Mouse (Mus musculus) lung, embryonic 15.5 days (tissue): ENCODE results near the gene Zfp692. TPM values are rescaled to one million over a fixed set of nuclear protein-coding genes. Genes with fewer than 3 reads are reported as not detected.
A peak's percentile ranks its signal among the peaks of the same experiment; 100 is the strongest.

Source experiments
- ATAC-seq: fragments of 200-750 bp; cut with Nextera tagmentation; 2 replicates; pipeline ENCODE4 v1.8.0; 2017; ENCODE audit warnings: moderate number of reproducible peaks, borderline replicate concordance; ENCODE audit not compliant: low FRiP score, low TSS enrichment; ENCODE audit errors: extremely low read depth
- H3K27ac ChIP-seq: fragments of 300-500 bp; sonication (generic); 2 replicates; pipeline ENCODE4 v1.5.1; 2015; ENCODE audit warnings: moderate library complexity, mild to moderate bottlenecking, inconsistent platforms
- H3K27me3 ChIP-seq: fragments of 300-500 bp; sonication (generic); 2 replicates; pipeline ENCODE4 v1.6.1; 2015; ENCODE audit warnings: inconsistent platforms
- H3K36me3 ChIP-seq: fragments of 300-500 bp; sonication (generic); 2 replicates; pipeline ENCODE4 v1.6.1; 2015; ENCODE audit warnings: inconsistent platforms
- H3K4me1 ChIP-seq: fragments of 300-500 bp; sonication (generic); 2 replicates; pipeline ENCODE4 v1.6.1; 2015; ENCODE audit warnings: inconsistent platforms
- H3K4me2 ChIP-seq: fragments of 300-500 bp; sonication (generic); 2 replicates; pipeline ENCODE4 v1.6.1; 2015; ENCODE audit warnings: inconsistent platforms, mild to moderate bottlenecking, moderate library complexity
- H3K4me3 ChIP-seq: fragments of 300-500 bp; sonication (generic); 2 replicates; pipeline ENCODE4 v1.5.1; 2015; ENCODE audit warnings: mild to moderate bottlenecking, inconsistent platforms
- H3K9ac ChIP-seq: fragments of 300-500 bp; sonication (generic); 2 replicates; pipeline ENCODE4 v1.6.1; 2015; ENCODE audit warnings: inconsistent platforms
- H3K9me3 ChIP-seq: fragments of 300-500 bp; sonication (generic); 2 replicates; pipeline ENCODE4 v1.6.1; 2016; ENCODE audit warnings: inconsistent platforms
- WGBS: fragments of 180-500 bp; shearing (Covaris S2); methylation state at CpG from one replicate; pipeline ENCODE4 v1.1.7; 2015; 5-methylcytosine and 5-hydroxymethylcytosine counted together
- polyA plus RNA-seq: library from polyadenylated mRNA; unstranded; fragments of >200 nt; fragmentation: Nextera tagmentation; extraction: Ambion mirVana; gene quantifications from 2 replicates; pipeline ENCODE4 v1.2.1, GENCODE M21; 2015

Gene Zfp692
- polyA plus RNA-seq, 1 experiment from 2014 or later = 25.6 TPM

GRCm38 (mm10) chr11:58314069-58314468, 7.2 kb downstream of the Zfp692 start:
- Histone ChIP-seq H3K4me1 (no peaks in the 10 kb centered on the region), H3K9ac (no peak overlapping the region), H3K27me3 (no peaks in the 10 kb centered on the region), H3K27ac (no peak overlapping the region), H3K36me3 (peaks cover 38% of the 10 kb centered on the region), H3K4me2 (no peak overlapping the region), H3K4me3 (no peak overlapping the region), H3K9me3 (no peaks in the 10 kb centered on the region)
- 84% methylated on average over 6 of the region's 6 CpGs for WGBS
- ATAC-seq = no peak

DNA sequence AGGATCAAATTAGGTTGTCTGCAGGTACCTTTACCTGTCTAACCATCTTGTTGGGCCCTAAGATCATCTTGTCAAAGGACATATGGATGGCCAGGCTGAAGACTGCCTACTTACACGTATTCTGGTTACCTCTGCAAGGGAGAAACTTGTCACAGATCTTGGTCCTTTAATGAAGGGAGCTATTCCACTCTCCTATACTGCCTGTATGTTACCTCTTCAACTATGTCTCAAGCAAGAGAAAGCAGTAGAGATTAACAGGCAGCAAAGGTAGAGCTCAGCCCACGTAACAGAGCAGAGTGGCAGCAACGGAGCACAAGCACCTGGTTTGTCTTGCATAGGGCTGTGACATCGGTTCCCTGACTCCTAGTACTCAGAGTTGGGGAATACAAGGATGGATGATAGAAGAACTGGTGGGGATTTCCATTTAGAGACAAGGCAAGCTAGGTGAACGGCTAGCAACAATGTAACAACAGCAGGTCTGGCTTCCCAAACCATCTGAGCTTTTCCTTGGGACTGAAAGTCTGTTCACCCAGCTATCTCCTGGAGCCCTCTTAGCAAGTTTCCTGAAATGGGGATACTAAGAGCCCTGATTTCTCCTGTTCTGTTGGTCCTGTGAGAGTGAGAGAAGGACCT, 8.8 kb downstream of the Zfp692 start:
- H3K9me3 ChIP-seq = no peaks in the 10 kb centered on the region
- H3K9ac ChIP-seq = no peak overlapping the region
- peaks cover 44% of the 10 kb centered on the region for H3K36me3 ChIP-seq
- no peak for ATAC-seq
- 93% methylated on average over 5 of the region's 5 CpGs for WGBS
- H3K4me1 ChIP-seq = no peaks in the 10 kb centered on the region
- no peak overlapping the region for H3K4me3 ChIP-seq
- H3K27ac ChIP-seq = no peak overlapping the region
- no peak overlapping the region for H3K4me2 ChIP-seq
- no peaks in the 10 kb centered on the region for H3K27me3 ChIP-seq

DNA sequence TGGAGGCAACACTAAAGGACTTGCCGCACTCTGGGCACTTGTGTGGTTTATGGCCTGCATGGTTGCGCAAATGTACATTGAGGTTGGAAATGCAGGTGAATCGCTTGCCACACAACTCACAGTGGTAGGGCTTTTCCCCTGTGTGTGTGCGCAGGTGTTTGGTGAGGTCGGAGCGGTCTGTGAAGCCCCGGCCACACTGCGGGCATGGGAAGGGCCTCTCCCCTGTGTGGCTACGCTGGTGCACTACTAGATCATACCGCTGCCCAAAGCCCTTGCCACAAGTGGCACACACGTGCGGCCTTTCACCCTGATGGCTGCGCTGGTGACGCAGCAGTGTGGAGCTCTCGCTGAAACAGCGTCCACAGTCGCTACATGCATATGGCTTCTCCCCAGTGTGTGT, 9.5 kb downstream of the Zfp692 start:
- Histone ChIP-seq H3K4me3 (no peak overlapping the region), H3K9ac (no peak overlapping the region), H3K27me3 (no peaks in the 10 kb centered on the region), H3K27ac (no peak overlapping the region), H3K36me3 (peaks cover 45% of the 10 kb centered on the region), H3K4me1 (no peaks in the 10 kb centered on the region), H3K9me3 (no peaks in the 10 kb centered on the region), H3K4me2 (no peak overlapping the region)
- WGBS = 73% methylated on average over 17 of the region's 17 CpGs
- ATAC-seq = 0 out of 2 replicates have a peak, but pooled peaks have one; percentile 19

DNA sequence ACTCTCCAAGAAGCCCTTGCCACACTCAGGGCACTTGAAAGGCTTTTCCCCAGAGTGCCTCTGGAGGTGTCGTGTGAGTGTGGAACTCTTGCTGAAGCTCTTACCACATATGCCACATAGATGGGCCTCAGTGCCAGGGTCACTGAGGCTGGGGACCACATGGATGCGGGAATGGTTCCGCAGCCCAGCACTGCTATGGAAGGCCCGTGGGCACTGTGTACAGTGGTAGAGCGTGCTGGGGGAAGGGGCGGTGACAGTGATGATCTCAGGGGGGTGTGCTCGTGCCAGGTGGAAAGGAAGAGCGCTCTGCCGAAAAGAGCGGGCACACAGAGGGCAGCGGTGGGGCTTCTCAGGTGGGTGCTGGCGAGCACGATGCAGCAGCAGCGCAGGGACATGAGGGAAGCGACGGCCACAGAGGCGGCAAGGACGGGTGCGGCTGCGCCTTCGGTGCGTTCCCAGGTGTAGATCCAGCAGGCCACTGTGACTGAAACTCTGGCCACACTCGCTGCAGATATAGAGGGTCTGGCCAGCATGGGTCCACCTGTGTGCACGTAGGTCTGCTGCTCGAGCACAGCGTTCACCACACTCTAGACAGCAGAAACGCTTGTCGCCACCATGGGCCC, 10.0 kb downstream of the Zfp692 start:
- Histone ChIP-seq H3K9me3 (no peaks in the 10 kb centered on the region), H3K36me3 (peaks cover 45% of the 10 kb centered on the region), H3K4me3 (no peak overlapping the region), H3K27me3 (no peaks in the 10 kb centered on the region), H3K9ac (no peak overlapping the region), H3K4me2 (no peak overlapping the region), H3K27ac (no peak overlapping the region), H3K4me1 (0 out of 2 replicates have a peak, but pooled peaks cover 2% of the 10 kb centered on the region)
- ATAC-seq = 0 out of 2 replicates have a peak, but pooled peaks have one; percentile 23
- WGBS = 69% methylated on average over 28 of the region's 28 CpGs

GRCm38 (mm10) chr11:58322824-58323569, 16.1 kb downstream of the Zfp692 start:
- H3K4me2 ChIP-seq = peak overlapping the region; percentile 93
- H3K4me3 ChIP-seq = peak overlapping the region; percentile 74
- peak overlapping the region; percentile 98 for H3K27ac ChIP-seq
- no peaks in the 10 kb centered on the region for H3K9me3 ChIP-seq
- ATAC-seq = peak; percentile 99
- H3K36me3 ChIP-seq = peaks cover 26% of the 10 kb centered on the region
- peaks cover 15% of the 10 kb centered on the region for H3K4me1 ChIP-seq
- peak overlapping the region; percentile 83 for H3K9ac ChIP-seq
- no peaks in the 10 kb centered on the region for H3K27me3 ChIP-seq
- under 1% methylated on average over 61 of the region's 63 CpGs for WGBS

DNA sequence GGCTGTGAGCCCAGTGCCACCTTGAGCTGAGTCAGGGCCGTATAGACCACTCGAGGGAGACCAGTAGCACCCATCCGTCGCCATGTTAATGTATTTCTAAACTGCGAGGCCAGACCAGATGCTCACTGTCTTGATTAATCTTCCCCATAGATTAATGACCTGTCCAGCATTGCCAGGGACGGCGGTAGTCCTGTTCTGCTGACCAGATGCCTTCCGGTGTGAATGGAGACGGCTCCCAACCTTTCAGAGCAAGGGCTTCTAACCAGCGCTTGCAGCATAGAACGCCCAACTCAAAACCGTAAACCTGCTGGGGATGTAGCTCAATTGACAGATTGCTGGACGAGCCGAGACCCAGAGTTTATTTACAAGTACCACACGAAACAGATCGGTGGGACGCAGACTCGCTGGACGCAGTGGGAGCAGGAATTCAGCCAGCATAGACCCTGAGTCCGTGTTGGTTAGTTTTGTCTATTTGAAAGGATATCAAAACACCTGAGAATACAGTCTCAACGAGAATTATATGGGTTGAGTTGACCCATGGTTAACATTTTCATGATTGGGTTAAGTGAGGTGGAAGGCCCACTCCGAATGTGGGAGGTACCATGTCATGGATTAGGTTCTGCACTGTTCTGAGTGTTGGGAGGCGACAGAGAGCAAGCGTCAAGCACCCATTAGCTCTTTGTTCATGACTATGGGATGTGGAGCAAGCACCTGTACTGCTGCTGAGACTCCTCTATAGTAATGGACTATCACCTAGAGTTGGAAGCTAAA, 16.9 kb downstream of the Zfp692 start:
- Histone ChIP-seq H3K4me2 (peak overlapping the region; percentile 93), H3K27ac (peak overlapping the region; percentile 98), H3K4me1 (peaks cover 18% of the 10 kb centered on the region), H3K36me3 (peaks cover 24% of the 10 kb centered on the region), H3K9ac (peak overlapping the region; percentile 83), H3K9me3 (no peaks in the 10 kb centered on the region), H3K27me3 (no peaks in the 10 kb centered on the region), H3K4me3 (peak overlapping the region; percentile 74)
- ATAC-seq = no peak
- WGBS = 8% methylated on average over 24 of the region's 24 CpGs

DNA sequence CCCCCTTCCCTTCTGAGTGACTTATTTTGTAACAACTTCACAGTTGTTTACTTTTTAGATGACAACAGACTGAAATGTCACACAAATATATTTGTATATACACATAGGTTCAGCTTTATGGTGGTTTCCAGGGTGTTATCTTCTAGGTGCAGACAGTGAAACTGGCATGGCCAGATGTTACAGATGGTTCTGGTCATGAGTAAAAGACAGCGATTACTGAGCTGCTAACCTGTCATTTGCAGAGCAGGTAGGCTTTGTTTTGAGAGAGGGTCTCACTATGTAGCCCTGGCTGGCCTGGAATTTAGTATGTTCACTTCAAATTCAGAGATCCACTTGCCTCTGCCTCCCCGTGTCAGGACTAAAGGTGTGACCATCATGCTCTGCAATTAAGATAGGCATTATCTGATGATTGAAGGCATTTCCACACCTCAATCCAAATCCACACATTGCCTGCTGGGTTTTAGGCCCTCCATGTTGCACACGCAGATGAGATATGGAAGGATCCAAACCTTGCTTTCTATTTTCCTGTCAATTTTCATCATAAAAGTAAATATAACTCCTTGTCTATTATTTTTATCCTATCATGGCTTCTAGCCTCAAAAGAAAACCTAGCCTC, 17.9 kb downstream of the Zfp692 start:
- Histone ChIP-seq H3K4me2 (no peak overlapping the region), H3K9ac (no peak overlapping the region), H3K27me3 (no peaks in the 10 kb centered on the region), H3K4me1 (peaks cover 26% of the 10 kb centered on the region), H3K4me3 (no peak overlapping the region), H3K27ac (no peak overlapping the region), H3K9me3 (no peaks in the 10 kb centered on the region), H3K36me3 (peaks cover 18% of the 10 kb centered on the region)
- no peak for ATAC-seq
- 85% methylated on average over 3 of the region's 3 CpGs for WGBS

GRCm38 (mm10) chr11:58326781-58327180, 19.9 kb downstream of the Zfp692 start:
- ATAC-seq = no peak
- H3K9ac ChIP-seq = no peak overlapping the region
- H3K4me3 ChIP-seq = no peak overlapping the region
- no peaks in the 10 kb centered on the region for H3K9me3 ChIP-seq
- no peaks in the 10 kb centered on the region for H3K27me3 ChIP-seq
- H3K27ac ChIP-seq = no peak overlapping the region
- WGBS = 98% methylated on average over 3 of the region's 3 CpGs
- no peak overlapping the region for H3K4me2 ChIP-seq
- H3K36me3 ChIP-seq = peaks cover 13% of the 10 kb centered on the region
- H3K4me1 ChIP-seq = peaks cover 33% of the 10 kb centered on the region

DNA sequence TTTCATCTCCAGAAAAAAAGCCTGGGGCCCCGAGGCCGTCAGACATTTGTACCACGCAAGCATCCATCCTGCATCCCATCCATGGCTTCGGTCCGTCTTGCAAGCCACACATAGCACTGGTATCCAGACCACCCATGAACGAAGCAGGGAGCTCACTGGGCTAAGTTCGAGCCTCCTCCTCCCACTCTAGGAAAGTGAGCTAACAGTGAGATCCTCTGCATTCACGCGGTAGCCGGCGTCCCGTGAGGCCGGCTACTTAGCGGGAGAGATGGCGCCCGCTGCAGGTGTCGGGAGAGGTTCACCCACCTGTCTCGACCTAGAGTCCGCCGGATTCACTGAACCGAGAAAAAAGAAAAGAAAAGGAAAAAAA, 23.0 kb downstream of the Zfp692 start:
- ATAC-seq = peak; percentile 16; the same call in 1 of the 2 replicates
- Histone ChIP-seq H3K9ac (peak overlapping the region; percentile 93), H3K27ac (peak overlapping the region; percentile 70), H3K4me2 (peak overlapping the region; percentile 91), H3K27me3 (no peaks in the 10 kb centered on the region), H3K36me3 (peaks cover 19% of the 10 kb centered on the region), H3K9me3 (no peaks in the 10 kb centered on the region), H3K4me1 (peaks cover 29% of the 10 kb centered on the region), H3K4me3 (peak overlapping the region; percentile 87)
- under 1% methylated on average over 21 of the region's 21 CpGs for WGBS

GRCm38 (mm10) chr11:58330276-58331148, 23.6 kb downstream of the Zfp692 start, which contains the start of the genes Zfp672 and Sh3bp5l:
TSS of gene Zfp672 (minus strand) at chr11:58330339.
TSS of gene Sh3bp5l (plus strand) at chr11:58330724.
- WGBS = under 1% methylated on average over 52 of the region's 52 CpGs
- Histone ChIP-seq H3K9ac (peak within 1 kb of the TSS; percentile 93), H3K4me3 (peak within 1 kb of the TSS; percentile 87), H3K4me2 (peak within 1 kb of the TSS; percentile 91), H3K4me1 (peaks cover 29% of the 10 kb centered on the region), H3K36me3 (peaks cover 20% of the 10 kb centered on the region), H3K9me3 (no peaks in the 10 kb centered on the region), H3K27me3 (no peaks in the 10 kb centered on the region), H3K27ac (peak within 1 kb of the TSS; percentile 70)
- ATAC-seq = peak; percentile 94
